Mouse (Mus musculus) stomach, postnatal 0 days (tissue): ENCODE data around the gene Themis.

Source experiments
- CTCF ChIP-seq: IDR thresholded peaks from 2 replicates; pipeline ENCODE4 v1.5.1; 2016; ENCODE audit warnings: antibody characterized with exemption, low read depth, mild to moderate bottlenecking, moderate library complexity
- EP300 ChIP-seq: optimal IDR thresholded peaks from 2 replicates; pipeline ENCODE3; 2016; ENCODE audit warnings: antibody characterized with exemption

- TF ChIP-seq CTCF, result no peak
- TF ChIP-seq EP300, result no peak
Observed at GRCm38 (mm10) chr10:28822320-28822719, 154.2 kb downstream of the Themis start.
